Mouse (Mus musculus): Measurements from ENCODE around the gene Gm9833. TPM values are rescaled to one million over a fixed set of nuclear protein-coding genes. Genes with fewer than 3 reads are reported as not detected.
"Not testable (repeated sequence)": the region's sequence is repeated elsewhere in the genome, so short reads cannot be mapped to it uniquely, and the experiment has no call there.

Gm9833 gene
- 5.9 and 6.0 TPM in 2 replicates for polyA plus RNA-seq (2015; fragmentation: Nextera tagmentation; extraction: Ambion mirVana)

GRCm38 (mm10) chr3:10087994-10088393 lies at the start of gene Gm9833:
TSS of gene Gm9833 (plus strand) at chr3:10088110.
- Histone ChIP-seq H3K4me2 (peak within 1 kb of the TSS; percentile 50), H3K4me3 (peak within 1 kb of the TSS; percentile 29)
- not testable (repeated sequence) for ATAC-seq (ENCODE audit: low FRiP score, low read depth); H3K27ac ChIP-seq (replicated peaks); H3K27me3 ChIP-seq; H3K9ac ChIP-seq; H3K9me3 ChIP-seq; H3K4me1 ChIP-seq (replicated peaks); H3K36me3 ChIP-seq
- 39% methylated on average over 36 of the region's 38 CpGs for WGBS

DNA sequence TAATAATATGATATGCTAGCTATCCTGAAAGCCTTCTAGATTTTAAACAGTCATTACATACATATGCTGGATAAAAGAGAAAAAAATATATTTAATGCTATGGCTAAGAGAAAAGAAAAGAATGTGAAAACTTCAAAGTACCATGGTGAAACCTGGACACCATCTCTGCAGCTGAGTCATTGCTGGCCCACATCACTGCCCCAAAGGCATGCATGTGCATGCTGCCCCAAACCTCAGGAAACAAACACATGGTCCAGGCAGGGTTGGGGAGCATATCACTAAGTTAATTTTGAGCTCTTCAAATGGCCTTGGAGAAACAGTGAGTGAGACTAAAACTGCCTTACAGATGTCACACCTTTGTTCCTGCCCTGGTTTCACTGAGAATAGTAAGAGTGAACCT lies 17.8 kb upstream of the Gm9833 start:
- Histone ChIP-seq H3K36me3 (no peaks in the 10 kb centered on the region), H3K27ac (replicated peaks) (no peak overlapping the region), H3K27me3 (no peaks in the 10 kb centered on the region), H3K9ac (no peak overlapping the region), H3K4me2 (no peak overlapping the region), H3K4me1 (replicated peaks) (no peaks in the 10 kb centered on the region), H3K9me3 (no peaks in the 10 kb centered on the region), H3K4me3 (no peak overlapping the region)
- no peak for ATAC-seq (ENCODE audit: low FRiP score, low read depth)

DNA sequence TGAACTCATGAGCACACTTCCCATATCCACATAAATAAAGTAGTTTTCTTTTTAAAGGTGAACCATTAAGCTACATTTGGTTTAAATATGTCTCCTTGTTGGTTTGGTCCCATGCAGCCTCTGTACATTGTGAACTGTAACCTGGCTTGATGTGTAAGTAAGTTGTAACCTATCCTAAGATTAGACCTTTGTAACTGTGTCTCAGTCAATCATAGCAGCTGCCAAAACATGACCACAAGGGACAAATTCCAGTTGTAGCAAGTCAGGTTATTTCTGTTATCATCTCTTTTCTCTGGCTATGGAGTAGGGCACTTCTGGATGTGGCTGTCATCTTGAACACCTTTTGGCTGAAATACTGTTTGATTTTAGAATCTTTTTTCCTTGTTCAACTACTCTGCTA lies 12.1 kb upstream of the Gm9833 start:
- Histone ChIP-seq H3K27ac (replicated peaks) (no peak overlapping the region), H3K27me3 (no peaks in the 10 kb centered on the region), H3K4me1 (replicated peaks) (no peaks in the 10 kb centered on the region), H3K9me3 (no peaks in the 10 kb centered on the region), H3K4me2 (no peak overlapping the region), H3K9ac (no peak overlapping the region), H3K36me3 (no peaks in the 10 kb centered on the region), H3K4me3 (no peak overlapping the region)
- no peak for ATAC-seq (ENCODE audit: low FRiP score, low read depth)

- Histone ChIP-seq H3K27ac (replicated peaks) (no peak overlapping the region), H3K9me3 (no peaks in the 10 kb centered on the region), H3K4me2 (no peak overlapping the region), H3K4me1 (replicated peaks) (0 out of 2 replicates have a peak, but pooled peaks cover 8% of the 10 kb centered on the region), H3K27me3 (no peaks in the 10 kb centered on the region), H3K4me3 (no peak overlapping the region), H3K36me3 (no peaks in the 10 kb centered on the region), H3K9ac (no peak overlapping the region)
- no peak for ATAC-seq (ENCODE audit: low FRiP score, low read depth)
- 78% methylated on average over 6 of the region's 6 CpGs for WGBS
Measured at GRCm38 (mm10) chr3:10077096-10077841, 10.6 kb upstream of the Gm9833 start.

GRCm38 (mm10) chr3:10078113-10078512 lies 9.8 kb upstream of the Gm9833 start:
- 97% methylated on average over 2 of the region's 2 CpGs for WGBS
- Histone ChIP-seq H3K4me3 (no peak overlapping the region), H3K27ac (replicated peaks) (no peak overlapping the region), H3K4me2 (no peak overlapping the region), H3K36me3 (no peaks in the 10 kb centered on the region), H3K4me1 (replicated peaks) (0 out of 2 replicates have a peak, but pooled peaks cover 13% of the 10 kb centered on the region), H3K27me3 (no peaks in the 10 kb centered on the region), H3K9me3 (no peaks in the 10 kb centered on the region), H3K9ac (no peak overlapping the region)
- ATAC-seq (ENCODE audit: low FRiP score, low read depth) = no peak

DNA sequence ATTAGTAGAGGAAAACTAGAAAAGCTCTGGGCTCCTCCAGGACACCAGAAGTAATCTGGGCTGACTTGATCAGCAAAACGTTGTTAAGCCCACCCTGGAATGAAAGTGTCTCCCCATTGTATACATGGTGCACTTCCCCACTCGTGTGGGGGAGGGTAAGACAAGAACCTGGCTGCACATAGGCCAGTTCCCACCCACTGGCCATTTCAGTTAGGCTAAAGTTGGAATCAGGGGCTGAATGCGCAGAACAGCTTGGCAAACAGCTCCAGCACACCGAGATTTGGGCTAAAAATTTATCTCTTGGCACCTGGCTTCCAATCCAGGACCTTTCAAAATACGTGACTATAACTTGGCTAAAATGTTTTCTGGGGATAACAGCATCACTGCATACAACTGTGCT lies 6.6 kb upstream of the Gm9833 start:
- Histone ChIP-seq H3K4me1 (replicated peaks) (0 out of 2 replicates have a peak, but pooled peaks cover 13% of the 10 kb centered on the region), H3K27me3 (no peaks in the 10 kb centered on the region), H3K9me3 (no peaks in the 10 kb centered on the region), H3K4me3 (no peak overlapping the region), H3K27ac (replicated peaks) (no peak overlapping the region), H3K4me2 (no peak overlapping the region), H3K36me3 (no peaks in the 10 kb centered on the region), H3K9ac (no peak overlapping the region)
- WGBS = 74% methylated on average over 5 of the region's 5 CpGs
- no peak for ATAC-seq (ENCODE audit: low FRiP score, low read depth)

DNA sequence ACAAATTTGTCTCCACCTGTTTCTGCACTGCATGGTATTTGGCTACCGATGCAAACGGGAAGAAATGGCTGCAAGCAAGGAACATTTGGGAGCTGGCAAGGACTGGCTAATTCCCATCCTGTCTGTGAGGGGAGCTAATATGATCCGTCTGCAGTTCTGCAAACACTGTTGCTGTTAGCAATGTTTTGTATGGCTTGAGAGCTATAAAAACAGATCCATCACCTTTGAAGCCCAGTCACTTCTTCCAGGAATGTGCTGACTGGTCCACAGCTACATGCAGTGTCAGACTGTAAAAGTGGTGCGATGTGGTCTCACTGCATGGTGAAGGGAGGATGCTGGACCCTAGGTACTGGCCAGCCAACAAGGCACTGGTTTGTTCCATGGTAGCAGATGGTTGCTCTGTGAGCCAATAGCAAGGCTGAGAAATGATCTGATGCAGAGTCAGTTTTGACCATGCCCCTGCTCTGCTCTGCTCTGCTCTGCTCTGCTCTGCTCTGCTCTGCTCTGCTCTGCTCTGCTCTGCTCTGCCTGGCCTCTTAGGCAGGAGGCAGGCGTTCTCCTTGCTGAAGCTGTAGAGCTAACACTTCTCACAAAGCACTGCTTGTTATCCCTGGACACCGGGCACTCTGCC lies 5.9 kb upstream of the Gm9833 start:
- Histone ChIP-seq H3K4me2 (no peak overlapping the region), H3K4me1 (replicated peaks) (0 out of 2 replicates have a peak, but pooled peaks cover 13% of the 10 kb centered on the region), H3K27ac (replicated peaks) (peak overlapping the region; percentile 31), H3K4me3 (no peak overlapping the region), H3K36me3 (no peaks in the 10 kb centered on the region), H3K9ac (no peak overlapping the region), H3K9me3 (no peaks in the 10 kb centered on the region), H3K27me3 (no peaks in the 10 kb centered on the region)
- 51% methylated on average over 6 of the region's 6 CpGs for WGBS
- ATAC-seq (ENCODE audit: low FRiP score, low read depth) = peak; percentile 86

DNA sequence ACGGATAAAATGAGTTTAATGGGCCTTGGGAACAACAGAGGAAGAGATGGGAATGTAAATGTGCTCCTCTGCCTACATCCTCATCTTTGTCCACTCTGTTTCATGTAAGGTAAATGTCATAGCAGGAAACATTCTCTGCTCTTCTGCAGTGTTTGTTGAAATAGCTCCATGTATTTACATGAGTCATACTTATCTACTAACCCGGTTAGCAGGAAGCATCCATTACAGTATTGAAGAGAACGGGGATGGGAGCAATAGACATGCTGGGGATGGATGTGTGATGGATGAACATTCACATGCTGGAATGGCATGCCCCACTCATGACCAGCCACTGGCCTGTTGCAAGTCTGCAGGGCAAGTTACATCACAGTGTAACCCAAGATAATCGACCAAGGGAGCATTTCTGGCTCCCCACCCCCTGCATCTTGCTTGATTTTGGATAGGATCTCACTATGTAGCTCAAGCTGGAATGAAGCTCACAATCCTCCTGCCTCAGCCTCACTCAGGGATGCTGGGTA lies 5.3 kb upstream of the Gm9833 start:
- Histone ChIP-seq H3K27me3 (0 out of 2 replicates have a peak, but pooled peaks cover 2% of the 10 kb centered on the region), H3K4me1 (replicated peaks) (0 out of 2 replicates have a peak, but pooled peaks cover 13% of the 10 kb centered on the region), H3K36me3 (no peaks in the 10 kb centered on the region), H3K4me3 (no peak overlapping the region), H3K9me3 (no peaks in the 10 kb centered on the region), H3K4me2 (no peak overlapping the region), H3K9ac (no peak overlapping the region), H3K27ac (replicated peaks) (peak overlapping the region; percentile 31)
- no peak for ATAC-seq (ENCODE audit: low FRiP score, low read depth)
- 66% methylated on average over 4 of the region's 4 CpGs for WGBS

DNA sequence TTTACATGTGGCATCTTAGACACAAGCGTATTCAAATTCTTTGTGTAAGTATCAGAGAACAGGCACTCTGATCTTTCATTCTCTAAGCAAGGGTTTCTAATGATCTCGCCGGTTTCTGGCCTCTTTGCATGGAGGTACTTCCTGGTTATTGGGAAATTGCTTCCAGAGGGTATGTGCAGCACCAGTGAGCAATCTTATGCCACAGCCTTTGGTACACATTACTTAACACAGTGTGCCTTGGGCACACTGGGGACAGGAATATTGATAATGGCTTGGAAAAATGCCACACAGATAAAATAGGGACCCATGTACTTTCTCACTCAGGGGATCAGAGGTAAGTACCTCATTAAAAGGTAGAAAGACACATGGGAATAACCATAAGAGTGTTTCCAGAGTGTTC lies 3.8 kb upstream of the Gm9833 start:
- H3K27me3 ChIP-seq = 0 out of 2 replicates have a peak, but pooled peaks cover 2% of the 10 kb centered on the region
- H3K9ac ChIP-seq = no peak overlapping the region
- H3K4me3 ChIP-seq = no peak overlapping the region
- 0 out of 2 replicates have a peak, but pooled peaks cover 13% of the 10 kb centered on the region for H3K4me1 ChIP-seq (replicated peaks)
- no peak overlapping the region for H3K4me2 ChIP-seq
- no peak overlapping the region for H3K27ac ChIP-seq (replicated peaks)
- WGBS = 91% methylated on average over 3 of the region's 3 CpGs
- no peaks in the 10 kb centered on the region for H3K9me3 ChIP-seq
- no peak for ATAC-seq (ENCODE audit: low FRiP score, low read depth)
- H3K36me3 ChIP-seq = no peaks in the 10 kb centered on the region

DNA sequence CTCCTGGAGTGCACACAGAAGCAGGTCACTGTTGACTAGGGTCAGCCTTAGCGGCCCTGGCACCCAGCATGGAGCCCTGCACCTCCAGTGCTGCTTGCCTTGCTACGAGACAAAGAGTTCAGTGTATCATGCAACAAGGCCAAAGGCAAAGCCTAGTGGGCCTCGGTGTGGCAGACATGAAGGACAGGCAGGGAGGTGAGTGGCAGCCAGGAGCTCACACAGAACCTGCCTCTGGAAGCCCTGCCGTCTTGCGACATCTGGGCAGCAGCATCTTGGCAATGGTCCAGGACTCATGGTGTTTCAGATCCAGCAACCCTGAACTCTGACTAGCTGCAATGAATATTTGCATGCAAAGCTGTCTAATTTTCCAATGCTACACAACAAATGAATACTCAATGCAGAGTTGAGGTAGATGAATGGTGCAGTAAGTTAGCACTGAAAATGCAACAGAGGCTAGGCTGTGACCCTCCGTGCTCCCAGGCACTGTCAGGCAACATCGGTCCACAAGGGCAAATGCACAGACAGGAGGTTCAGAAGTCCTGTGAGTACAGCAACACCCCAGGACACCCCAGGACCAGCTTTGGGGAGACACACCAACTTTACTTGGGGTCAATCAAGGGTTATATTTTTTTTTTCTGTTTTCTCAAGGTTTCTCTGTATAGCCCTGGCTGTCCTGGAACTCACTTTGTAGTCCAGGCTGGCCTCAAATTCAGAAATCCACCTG lies 2.4 kb upstream of the Gm9833 start:
- H3K36me3 ChIP-seq = no peaks in the 10 kb centered on the region
- no peak overlapping the region for H3K4me2 ChIP-seq
- no peak for ATAC-seq (ENCODE audit: low FRiP score, low read depth)
- 67% methylated on average over 7 of the region's 7 CpGs for WGBS
- no peaks in the 10 kb centered on the region for H3K9me3 ChIP-seq
- no peak overlapping the region for H3K27ac ChIP-seq (replicated peaks)
- no peak overlapping the region for H3K4me3 ChIP-seq
- H3K27me3 ChIP-seq = 0 out of 2 replicates have a peak, but pooled peaks cover 2% of the 10 kb centered on the region
- no peak overlapping the region for H3K9ac ChIP-seq
- 0 out of 2 replicates have a peak, but pooled peaks cover 13% of the 10 kb centered on the region for H3K4me1 ChIP-seq (replicated peaks)

GRCm38 (mm10) chr3:10087511-10087910 lies 399 bp upstream of the Gm9833 start:
- H3K4me2 ChIP-seq = peak overlapping the region; percentile 50; the same call in 1 of the 2 replicates
- H3K4me1 ChIP-seq (replicated peaks) = 0 out of 2 replicates have a peak, but pooled peaks cover 3% of the 10 kb centered on the region
- H3K4me3 ChIP-seq = 0 out of 2 replicates have a peak overlapping the region, but pooled peaks have one; percentile 29
- no peak overlapping the region for H3K9ac ChIP-seq
- no peak overlapping the region for H3K27ac ChIP-seq (replicated peaks)
- WGBS = 89% methylated on average over 8 of the region's 8 CpGs
- H3K36me3 ChIP-seq = no peaks in the 10 kb centered on the region
- 0 out of 2 replicates have a peak, but pooled peaks cover 2% of the 10 kb centered on the region for H3K27me3 ChIP-seq
- ATAC-seq (ENCODE audit: low FRiP score, low read depth) = no peak
- no peaks in the 10 kb centered on the region for H3K9me3 ChIP-seq
